Mouse (Mus musculus): ENCODE results near the gene Skida1. TPM values are rescaled to one million over a fixed set of nuclear protein-coding genes. Genes with fewer than 3 reads are reported as not detected.
A peak's percentile ranks its signal among the peaks of the same experiment; 100 is the strongest.

The Skida1 gene
- polyA plus RNA-seq, 1 experiment from 2014 or later = 9.8 TPM

GRCm38 (mm10) chr2:18041199-18041885 lies 7.5 kb downstream of the Skida1 start:
- Histone ChIP-seq H3K9me3 (ENCODE audit: control insufficient read depth, low read length) (no peaks in the 10 kb centered on the region), H3K9ac (replicated peaks; ENCODE audit: low read depth, low read length) (peak overlapping the region; percentile 76), H3K4me1 (replicated peaks; ENCODE audit: control insufficient read depth, insufficient read depth, low read length) (peaks cover 46% of the 10 kb centered on the region), H3K4me3 (replicated peaks; ENCODE audit: low read length) (peak overlapping the region; percentile 36), H3K27ac (ENCODE audit: low read length) (peak overlapping the region; percentile 89), H3K36me3 (ENCODE audit: control insufficient read depth, insufficient read depth) (no peaks in the 10 kb centered on the region), H3K4me2 (ENCODE audit: low read length) (peak overlapping the region; percentile 56), H3K27me3 (replicated peaks; ENCODE audit: control insufficient read depth, insufficient read depth, low read length) (no peaks in the 10 kb centered on the region)
- ATAC-seq = peak; percentile 78
- WGBS = 3% methylated on average over 14 of the region's 14 CpGs

- peak overlapping the region; percentile 56 for H3K4me2 ChIP-seq (ENCODE audit: low read length)
- no peaks in the 10 kb centered on the region for H3K36me3 ChIP-seq (ENCODE audit: control insufficient read depth, insufficient read depth)
- H3K27ac ChIP-seq (ENCODE audit: low read length) = peak overlapping the region; percentile 89
- WGBS = 8% methylated on average over 27 of the region's 27 CpGs
- no peaks in the 10 kb centered on the region for H3K27me3 ChIP-seq (replicated peaks; ENCODE audit: control insufficient read depth, insufficient read depth, low read length)
- peak overlapping the region; percentile 36 for H3K4me3 ChIP-seq (replicated peaks; ENCODE audit: low read length)
- peak; percentile 19 for ATAC-seq
- H3K9ac ChIP-seq (replicated peaks; ENCODE audit: low read depth, low read length) = peak overlapping the region; percentile 76
- no peaks in the 10 kb centered on the region for H3K9me3 ChIP-seq (ENCODE audit: control insufficient read depth, low read length)
- peaks cover 46% of the 10 kb centered on the region for H3K4me1 ChIP-seq (replicated peaks; ENCODE audit: control insufficient read depth, insufficient read depth, low read length)
Observed at GRCm38 (mm10) chr2:18040347-18041160, 8.3 kb downstream of the Skida1 start.

GRCm38 (mm10) chr2:18039566-18040290 lies 9.1 kb downstream of the Skida1 start:
- no peaks in the 10 kb centered on the region for H3K27me3 ChIP-seq (replicated peaks; ENCODE audit: control insufficient read depth, insufficient read depth, low read length)
- peak; percentile 62 for ATAC-seq
- peak overlapping the region; percentile 89 for H3K27ac ChIP-seq (ENCODE audit: low read length)
- 4% methylated on average over 46 of the region's 46 CpGs for WGBS
- peak overlapping the region; percentile 56 for H3K4me2 ChIP-seq (ENCODE audit: low read length)
- H3K4me3 ChIP-seq (replicated peaks; ENCODE audit: low read length) = peak overlapping the region; percentile 36
- H3K4me1 ChIP-seq (replicated peaks; ENCODE audit: control insufficient read depth, insufficient read depth, low read length) = peaks cover 44% of the 10 kb centered on the region
- H3K36me3 ChIP-seq (ENCODE audit: control insufficient read depth, insufficient read depth) = no peaks in the 10 kb centered on the region
- H3K9ac ChIP-seq (replicated peaks; ENCODE audit: low read depth, low read length) = peak overlapping the region; percentile 76
- H3K9me3 ChIP-seq (ENCODE audit: control insufficient read depth, low read length) = no peaks in the 10 kb centered on the region

GRCm38 (mm10) chr2:18038895-18039371 lies 9.9 kb downstream of the Skida1 start:
- Histone ChIP-seq H3K9ac (replicated peaks; ENCODE audit: low read depth, low read length) (peak overlapping the region; percentile 76), H3K4me2 (ENCODE audit: low read length) (peak overlapping the region; percentile 56), H3K9me3 (ENCODE audit: control insufficient read depth, low read length) (no peaks in the 10 kb centered on the region), H3K27me3 (replicated peaks; ENCODE audit: control insufficient read depth, insufficient read depth, low read length) (no peaks in the 10 kb centered on the region), H3K4me1 (replicated peaks; ENCODE audit: control insufficient read depth, insufficient read depth, low read length) (peaks cover 41% of the 10 kb centered on the region), H3K36me3 (ENCODE audit: control insufficient read depth, insufficient read depth) (no peaks in the 10 kb centered on the region), H3K4me3 (replicated peaks; ENCODE audit: low read length) (no peak overlapping the region), H3K27ac (ENCODE audit: low read length) (no peak overlapping the region)
- no peak for ATAC-seq
- 32% methylated on average over 10 of the region's 10 CpGs for WGBS

GRCm38 (mm10) chr2:18038141-18038752 lies 10.6 kb downstream of the Skida1 start:
- H3K4me3 ChIP-seq (replicated peaks; ENCODE audit: low read length) = no peak overlapping the region
- no peak overlapping the region for H3K9ac ChIP-seq (replicated peaks; ENCODE audit: low read depth, low read length)
- H3K27me3 ChIP-seq (replicated peaks; ENCODE audit: control insufficient read depth, insufficient read depth, low read length) = no peaks in the 10 kb centered on the region
- peaks cover 44% of the 10 kb centered on the region for H3K4me1 ChIP-seq (replicated peaks; ENCODE audit: control insufficient read depth, insufficient read depth, low read length)
- H3K9me3 ChIP-seq (ENCODE audit: control insufficient read depth, low read length) = no peaks in the 10 kb centered on the region
- WGBS = 47% methylated on average over 3 of the region's 3 CpGs
- H3K27ac ChIP-seq (ENCODE audit: low read length) = no peak overlapping the region
- no peak for ATAC-seq
- no peaks in the 10 kb centered on the region for H3K36me3 ChIP-seq (ENCODE audit: control insufficient read depth, insufficient read depth)
- no peak overlapping the region for H3K4me2 ChIP-seq (ENCODE audit: low read length)

GRCm38 (mm10) chr2:18037491-18037890 lies 11.4 kb downstream of the Skida1 start, which contains the start of gene A930004D18Rik:
Gene A930004D18Rik, minus strand, starts transcription at chr2:18037737.
- WGBS = 77% methylated on average over 2 of the region's 2 CpGs
- H3K4me1 ChIP-seq (replicated peaks; ENCODE audit: control insufficient read depth, insufficient read depth, low read length) = peaks cover 42% of the 10 kb centered on the region
- H3K4me3 ChIP-seq (replicated peaks; ENCODE audit: low read length) = no peak within 1 kb of the TSS
- H3K27me3 ChIP-seq (replicated peaks; ENCODE audit: control insufficient read depth, insufficient read depth, low read length) = no peaks in the 10 kb centered on the region
- H3K9ac ChIP-seq (replicated peaks; ENCODE audit: low read depth, low read length) = no peak within 1 kb of the TSS
- no peak within 1 kb of the TSS for H3K27ac ChIP-seq (ENCODE audit: low read length)
- H3K36me3 ChIP-seq (ENCODE audit: control insufficient read depth, insufficient read depth) = no peaks in the 10 kb centered on the region
- H3K9me3 ChIP-seq (ENCODE audit: control insufficient read depth, low read length) = no peaks in the 10 kb centered on the region
- H3K4me2 ChIP-seq (ENCODE audit: low read length) = no peak within 1 kb of the TSS
- no peak for ATAC-seq

GRCm38 (mm10) chr2:18034371-18035250 lies 14.2 kb downstream of the Skida1 start:
- Histone ChIP-seq H3K27me3 (replicated peaks; ENCODE audit: control insufficient read depth, insufficient read depth, low read length) (no peaks in the 10 kb centered on the region), H3K4me1 (replicated peaks; ENCODE audit: control insufficient read depth, insufficient read depth, low read length) (peaks cover 36% of the 10 kb centered on the region), H3K9me3 (ENCODE audit: control insufficient read depth, low read length) (no peaks in the 10 kb centered on the region), H3K27ac (ENCODE audit: low read length) (no peak overlapping the region), H3K36me3 (ENCODE audit: control insufficient read depth, insufficient read depth) (no peaks in the 10 kb centered on the region), H3K9ac (replicated peaks; ENCODE audit: low read depth, low read length) (no peak overlapping the region), H3K4me3 (replicated peaks; ENCODE audit: low read length) (no peak overlapping the region), H3K4me2 (ENCODE audit: low read length) (no peak overlapping the region)
- ATAC-seq = no peak
- 47% methylated on average over 10 of the region's 10 CpGs for WGBS

All from forebrain, embryonic 16.5 days (tissue).